Mouse (Mus musculus) embryonic facial prominence, embryonic 13.5 days (tissue): Measurements from ENCODE around the gene Phactr1. TPM values are rescaled to one million over a fixed set of nuclear protein-coding genes. Genes with fewer than 3 reads are reported as not detected.
A peak's percentile ranks its signal among the peaks of the same experiment; 100 is the strongest.

Experiments
- ATAC-seq: fragments of 200-750 bp; cut with Nextera tagmentation; 2 replicates; pipeline ENCODE4 v1.8.0; 2017; ENCODE audit warnings: low read depth; ENCODE audit not compliant: insufficient number of reproducible peaks, insufficient read depth, low FRiP score, low TSS enrichment
- H3K27ac ChIP-seq: fragments of 300-500 bp; sonication (generic); 2 replicates; pipeline ENCODE4 v1.5.1; 2015; ENCODE audit warnings: moderate library complexity, mild to moderate bottlenecking, inconsistent platforms
- H3K27me3 ChIP-seq: fragments of 300-500 bp; sonication (generic); 2 replicates; pipeline ENCODE4 v1.6.1; 2015; ENCODE audit warnings: mild to moderate bottlenecking, inconsistent platforms
- H3K36me3 ChIP-seq: fragments of 300-500 bp; sonication (generic); 2 replicates; pipeline ENCODE4 v1.6.1; 2015; ENCODE audit warnings: mild to moderate bottlenecking, inconsistent platforms
- H3K4me1 ChIP-seq: fragments of 300-500 bp; sonication (generic); 2 replicates; pipeline ENCODE4 v1.6.1; 2015; ENCODE audit warnings: inconsistent platforms
- H3K4me2 ChIP-seq: fragments of 300-500 bp; sonication (generic); 2 replicates; pipeline ENCODE4 v1.6.1; 2015; ENCODE audit warnings: moderate library complexity, mild to moderate bottlenecking, inconsistent platforms
- H3K4me3 ChIP-seq: fragments of 300-500 bp; sonication (generic); 2 replicates; pipeline ENCODE4 v1.5.1; 2015; ENCODE audit warnings: mild to moderate bottlenecking, inconsistent platforms
- H3K9ac ChIP-seq: fragments of 300-500 bp; sonication (generic); 2 replicates; pipeline ENCODE4 v1.6.1; 2015; ENCODE audit warnings: mild to moderate bottlenecking, inconsistent platforms
- H3K9me3 ChIP-seq: fragments of 300-500 bp; sonication (generic); 2 replicates; pipeline ENCODE4 v1.6.1; 2016; ENCODE audit warnings: inconsistent platforms
- WGBS: fragments of 180-500 bp; shearing (Covaris S2); methylation state at CpG from one replicate; pipeline ENCODE4 v1.1.7; 2015; ENCODE audit warnings: mixed read lengths; 5-methylcytosine and 5-hydroxymethylcytosine counted together
- polyA plus RNA-seq: library from polyadenylated mRNA; unstranded; fragments of >200 nt; fragmentation: Nextera tagmentation; extraction: Ambion mirVana; gene quantifications from 2 replicates; pipeline ENCODE4 v1.2.1, GENCODE M21; 2015

The Phactr1 gene
- 13.2 and 15.1 TPM in 2 replicates for polyA plus RNA-seq

DNA sequence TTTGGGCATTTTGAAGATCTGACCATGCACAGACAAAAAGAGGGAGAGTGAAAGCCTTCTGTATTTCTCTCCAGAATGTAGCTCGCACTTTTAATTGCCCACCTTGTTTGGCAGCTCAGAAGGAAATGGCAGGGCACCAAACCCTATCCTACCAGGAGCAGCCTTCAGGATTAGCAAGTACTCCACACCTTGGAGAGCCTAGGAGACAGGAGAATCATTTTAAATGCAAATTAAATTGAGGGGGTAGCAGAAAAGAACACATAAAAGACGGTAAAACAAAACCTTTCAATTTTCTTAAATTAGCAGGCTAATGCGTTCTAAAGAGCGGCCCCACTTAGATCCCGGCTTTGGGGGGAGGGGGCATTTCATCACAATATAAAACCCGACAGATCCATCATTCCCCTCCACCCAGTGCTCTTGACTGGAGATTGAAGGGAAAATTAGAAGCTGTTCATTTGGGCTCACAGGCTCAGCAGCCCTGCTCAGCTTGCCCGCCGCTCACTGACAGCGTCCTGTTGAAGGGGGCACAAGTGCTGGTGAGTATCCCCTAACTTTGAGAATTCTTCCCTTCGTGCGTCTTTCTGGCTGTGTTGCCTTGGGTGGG is at the start of gene Phactr1:
TSS of gene Phactr1 (plus strand) at position 233 of the 604 bp plus-strand sequence.
- no peaks in the 10 kb centered on the region for H3K4me1 ChIP-seq
- no peak within 1 kb of the TSS for H3K4me3 ChIP-seq
- no peak within 1 kb of the TSS for H3K27ac ChIP-seq
- 17% methylated on average over 11 of the region's 11 CpGs for WGBS
- H3K27me3 ChIP-seq, result peaks cover 18% of the 10 kb centered on the region
- H3K9ac ChIP-seq, result no peak within 1 kb of the TSS
- no peak within 1 kb of the TSS for H3K4me2 ChIP-seq
- no peaks in the 10 kb centered on the region for H3K9me3 ChIP-seq
- H3K36me3 ChIP-seq, result no peaks in the 10 kb centered on the region
- no peak for ATAC-seq

DNA sequence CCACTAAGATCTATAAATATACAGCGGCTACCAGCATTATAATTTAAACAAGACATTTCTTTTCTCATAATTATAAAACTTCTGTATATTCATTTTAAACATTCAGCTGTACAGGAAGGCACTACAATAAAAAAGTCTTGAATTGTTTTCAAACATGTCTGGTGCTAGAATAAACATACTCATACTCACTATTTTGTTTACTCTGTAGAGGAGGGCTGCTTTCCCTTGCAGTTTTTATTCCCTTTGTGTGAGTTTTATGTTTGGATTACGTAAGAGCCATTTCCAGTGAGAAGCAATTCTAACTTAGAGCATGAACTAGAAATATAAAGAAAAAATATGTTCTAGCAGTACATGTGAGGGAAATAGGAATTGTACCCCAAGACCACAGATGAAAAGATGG is 45.5 kb upstream of the Phactr1 start:
- H3K4me1 ChIP-seq, result no peaks in the 10 kb centered on the region
- no peak for ATAC-seq
- H3K27me3 ChIP-seq, result peaks cover 5% of the 10 kb centered on the region; the same call in 1 of the 2 replicates
- no peaks in the 10 kb centered on the region for H3K36me3 ChIP-seq
- H3K4me3 ChIP-seq, result no peak overlapping the region
- no peak overlapping the region for H3K4me2 ChIP-seq
- H3K9ac ChIP-seq, result no peak overlapping the region
- 90% methylated on average over 2 of the region's 2 CpGs for WGBS
- H3K9me3 ChIP-seq, result no peaks in the 10 kb centered on the region
- H3K27ac ChIP-seq, result no peak overlapping the region

- H3K4me2 ChIP-seq, result no peak overlapping the region
- ATAC-seq, result no peak
- 54% methylated on average over 6 of the region's 6 CpGs for WGBS
These were observed 30.2 kb upstream of the Phactr1 start for GRCm38 (mm10) chr13:42650228-42650627.

GRCm38 (mm10) chr13:42656643-42657315 is 23.6 kb upstream of the Phactr1 start:
- Histone ChIP-seq H3K9me3 (no peaks in the 10 kb centered on the region), H3K4me3 (no peak overlapping the region), H3K27ac (no peak overlapping the region), H3K36me3 (no peaks in the 10 kb centered on the region), H3K9ac (no peak overlapping the region), H3K4me1 (peaks cover 7% of the 10 kb centered on the region; the same call in 1 of the 2 replicates), H3K27me3 (no peaks in the 10 kb centered on the region), H3K4me2 (no peak overlapping the region)
- WGBS, result 61% methylated on average over 7 of the region's 7 CpGs
- no peak for ATAC-seq

More at GRCm38 (mm10) chr13:42650228-42650627, 30.2 kb upstream of the Phactr1 start:
- no peak overlapping the region for H3K27ac ChIP-seq
- H3K4me1 ChIP-seq, result no peaks in the 10 kb centered on the region
- no peak overlapping the region for H3K4me3 ChIP-seq
- no peak overlapping the region for H3K9ac ChIP-seq
- H3K36me3 ChIP-seq, result no peaks in the 10 kb centered on the region
- H3K9me3 ChIP-seq, result no peaks in the 10 kb centered on the region
- H3K27me3 ChIP-seq, result no peaks in the 10 kb centered on the region

DNA sequence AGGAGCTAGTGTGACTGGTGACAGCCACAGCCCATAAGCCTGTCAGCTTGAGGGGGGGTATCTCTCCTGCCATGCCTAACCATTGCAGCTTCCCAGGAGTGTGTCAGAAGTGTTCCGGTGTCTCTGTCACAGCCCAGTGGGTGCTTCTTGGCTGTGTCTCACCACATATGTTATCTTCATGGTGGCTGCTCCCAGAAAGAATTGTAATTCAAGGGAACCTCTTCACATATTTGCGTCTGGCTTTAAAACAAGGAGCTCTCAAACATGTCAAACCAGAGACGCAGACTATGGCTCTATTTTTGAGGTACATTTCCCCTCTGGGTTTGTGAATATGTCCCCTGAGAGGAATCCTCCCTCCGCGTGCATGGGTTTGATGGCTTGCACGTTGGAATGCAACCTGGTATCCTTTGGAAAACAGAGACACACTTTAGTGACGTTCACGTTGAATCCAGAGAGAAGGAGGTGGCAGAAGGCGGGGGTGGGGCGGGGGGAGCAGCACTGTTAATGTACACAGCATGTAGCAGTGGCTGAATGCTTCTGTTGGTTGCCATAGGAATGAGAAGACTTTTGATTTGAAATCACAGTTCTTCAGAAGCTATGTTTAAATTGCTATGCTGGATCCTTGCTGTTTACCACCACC is 8.7 kb upstream of the Phactr1 start:
- 48% methylated on average over 10 of the region's 10 CpGs for WGBS
- no peak for ATAC-seq
- Histone ChIP-seq H3K4me2 (no peak overlapping the region), H3K4me3 (no peak overlapping the region), H3K4me1 (no peaks in the 10 kb centered on the region), H3K9ac (no peak overlapping the region), H3K9me3 (no peaks in the 10 kb centered on the region), H3K27ac (no peak overlapping the region), H3K27me3 (no peaks in the 10 kb centered on the region), H3K36me3 (no peaks in the 10 kb centered on the region)

DNA sequence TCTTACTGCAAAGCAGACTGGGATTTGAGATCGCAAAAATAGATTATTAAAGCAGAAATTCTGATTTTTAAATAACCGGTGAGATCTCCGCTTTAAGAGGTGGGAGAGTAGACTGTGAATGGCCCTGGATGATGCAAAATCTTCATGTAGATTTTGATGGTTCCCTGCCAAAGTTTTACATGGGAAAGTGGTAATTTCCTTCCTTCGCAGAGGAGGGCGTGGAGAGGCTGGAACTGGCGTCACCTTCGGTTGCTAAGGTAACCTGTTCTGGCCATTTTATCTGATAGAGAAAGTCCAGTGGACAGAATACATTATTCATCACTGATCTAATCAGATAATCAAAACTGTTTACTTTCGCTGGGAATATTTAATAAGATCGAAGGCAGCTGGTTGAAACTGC is 876 bp downstream of the Phactr1 start:
- no peak overlapping the region for H3K4me3 ChIP-seq
- H3K4me1 ChIP-seq, result no peaks in the 10 kb centered on the region
- WGBS, result 81% methylated on average over 9 of the region's 9 CpGs
- H3K9me3 ChIP-seq, result no peaks in the 10 kb centered on the region
- no peaks in the 10 kb centered on the region for H3K36me3 ChIP-seq
- H3K4me2 ChIP-seq, result no peak overlapping the region
- peaks cover 18% of the 10 kb centered on the region for H3K27me3 ChIP-seq
- ATAC-seq, result no peak
- H3K9ac ChIP-seq, result no peak overlapping the region
- H3K27ac ChIP-seq, result no peak overlapping the region

DNA sequence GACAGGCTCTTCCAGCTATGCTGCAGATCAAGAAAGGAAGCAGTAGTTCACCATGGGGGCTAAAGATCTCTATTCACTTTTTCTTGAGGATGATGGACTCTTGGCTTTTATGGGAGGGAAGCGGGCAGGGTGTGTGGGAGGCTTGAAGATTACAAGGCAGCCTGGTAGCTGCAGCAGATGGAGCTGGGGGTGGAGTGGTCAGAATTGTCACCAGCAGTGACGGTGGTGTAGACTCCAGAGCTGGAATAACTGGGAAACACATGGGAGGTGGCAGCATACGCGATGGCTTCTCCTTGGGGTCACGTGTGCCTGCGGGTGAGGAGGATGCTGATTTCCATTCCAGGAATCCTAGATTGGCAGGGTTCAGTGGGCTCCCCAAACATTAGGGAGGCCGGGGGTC is 3.8 kb downstream of the Phactr1 start:
- no peak overlapping the region for H3K4me2 ChIP-seq
- H3K4me3 ChIP-seq, result no peak overlapping the region
- H3K9me3 ChIP-seq, result no peaks in the 10 kb centered on the region
- H3K4me1 ChIP-seq, result no peaks in the 10 kb centered on the region
- H3K9ac ChIP-seq, result no peak overlapping the region
- no peak for ATAC-seq
- H3K27me3 ChIP-seq, result peaks cover 18% of the 10 kb centered on the region
- WGBS, result 91% methylated on average over 7 of the region's 7 CpGs
- no peak overlapping the region for H3K27ac ChIP-seq
- no peaks in the 10 kb centered on the region for H3K36me3 ChIP-seq

GRCm38 (mm10) chr13:42692233-42692632 is 11.8 kb downstream of the Phactr1 start:
- no peak overlapping the region for H3K4me3 ChIP-seq
- H3K27ac ChIP-seq, result no peak overlapping the region
- no peak for ATAC-seq
- no peak overlapping the region for H3K9ac ChIP-seq
- no peaks in the 10 kb centered on the region for H3K4me1 ChIP-seq
- no peaks in the 10 kb centered on the region for H3K27me3 ChIP-seq
- no peak overlapping the region for H3K4me2 ChIP-seq
- no peaks in the 10 kb centered on the region for H3K9me3 ChIP-seq
- no peaks in the 10 kb centered on the region for H3K36me3 ChIP-seq
- 78% methylated on average over 4 of the region's 4 CpGs for WGBS

DNA sequence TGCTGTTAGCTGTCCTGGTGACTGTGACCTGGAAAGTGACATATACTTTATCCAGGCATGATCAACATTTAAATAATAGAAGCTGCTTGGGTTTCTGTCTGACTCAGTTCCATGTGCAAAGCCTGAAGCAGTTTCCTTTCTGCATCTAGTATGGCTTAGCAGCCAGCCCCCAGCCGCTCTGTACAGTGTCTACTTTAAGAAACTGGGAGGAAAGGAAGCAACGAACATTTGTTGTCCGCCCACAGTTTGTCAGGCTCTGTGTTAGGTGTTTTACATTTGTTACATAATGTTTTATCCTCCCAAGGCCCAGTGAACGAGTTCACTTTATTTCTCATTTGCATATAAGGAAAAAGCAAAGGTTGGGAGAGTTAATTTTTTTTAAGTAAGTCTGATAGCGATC is 16.2 kb downstream of the Phactr1 start:
- Histone ChIP-seq H3K27me3 (no peaks in the 10 kb centered on the region), H3K4me1 (no peaks in the 10 kb centered on the region), H3K27ac (no peak overlapping the region), H3K4me2 (no peak overlapping the region), H3K4me3 (no peak overlapping the region), H3K9ac (no peak overlapping the region), H3K9me3 (no peaks in the 10 kb centered on the region), H3K36me3 (no peaks in the 10 kb centered on the region)
- WGBS, result 68% methylated on average over 5 of the region's 5 CpGs
- no peak for ATAC-seq

DNA sequence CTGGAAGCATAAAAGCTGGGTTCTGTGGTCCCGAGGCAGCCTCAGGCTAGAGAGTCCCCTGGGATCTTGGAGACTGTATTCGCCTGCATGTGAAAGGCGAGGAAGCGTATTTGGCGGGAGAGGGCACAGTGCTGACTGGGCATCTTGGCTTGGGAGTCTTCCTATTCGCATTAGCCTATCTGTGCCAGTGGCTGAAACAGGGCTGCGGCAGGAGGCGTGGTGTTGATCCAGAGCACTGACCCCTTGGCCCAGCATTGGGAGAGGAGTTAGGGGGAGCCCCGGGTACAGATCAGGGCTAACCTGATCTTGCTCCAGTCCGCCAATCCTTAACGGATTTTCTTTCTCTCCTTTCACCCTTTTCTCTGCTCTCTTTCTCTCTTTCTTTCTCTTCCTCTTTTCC is 28.7 kb downstream of the Phactr1 start:
- Histone ChIP-seq H3K4me2 (peak overlapping the region; percentile 62), H3K9ac (no peak overlapping the region), H3K27ac (no peak overlapping the region), H3K4me3 (peak overlapping the region; percentile 35; the same call in 1 of the 2 replicates), H3K4me1 (peaks cover 6% of the 10 kb centered on the region), H3K27me3 (peaks cover 43% of the 10 kb centered on the region), H3K9me3 (no peaks in the 10 kb centered on the region), H3K36me3 (no peaks in the 10 kb centered on the region)
- WGBS, result 6% methylated on average over 11 of the region's 11 CpGs
- ATAC-seq, result no peak

DNA sequence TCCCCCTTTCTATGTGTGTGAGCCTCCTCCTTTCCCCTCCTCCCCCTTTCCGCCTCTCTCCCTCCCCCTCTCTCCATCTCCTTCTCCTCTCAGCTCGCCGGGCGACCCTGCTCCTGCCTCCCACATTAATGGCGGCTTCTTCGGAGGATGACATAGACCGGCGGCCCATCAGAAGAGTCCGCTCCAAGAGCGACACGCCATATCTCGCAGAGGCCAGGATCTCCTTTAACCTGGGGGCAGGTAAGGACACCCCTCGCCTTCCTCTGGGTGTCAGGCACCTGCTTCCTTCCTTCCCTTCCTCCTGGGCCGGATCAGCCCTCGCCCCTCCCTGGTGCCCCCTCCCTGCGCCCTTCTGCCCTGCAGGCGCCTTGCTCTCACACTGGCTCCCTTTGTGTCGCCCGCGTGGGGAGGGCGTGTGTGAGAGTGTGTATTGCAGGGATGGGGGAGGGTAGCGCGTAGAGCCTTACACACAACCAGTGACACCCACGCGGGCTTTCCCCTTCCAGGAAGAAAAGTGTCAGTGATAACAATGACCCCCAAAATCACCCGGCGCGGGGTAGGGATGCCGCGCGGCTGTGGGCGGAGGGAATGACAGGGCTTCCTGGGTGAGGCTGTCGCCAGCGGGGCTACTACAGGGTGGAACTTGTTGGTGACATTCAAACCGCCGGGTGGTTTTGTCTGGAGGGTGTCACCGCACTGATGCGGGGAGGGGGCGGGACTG is 29.3 kb downstream of the Phactr1 start:
- Histone ChIP-seq H3K27ac (no peak overlapping the region), H3K9ac (no peak overlapping the region), H3K4me1 (peaks cover 6% of the 10 kb centered on the region), H3K4me3 (peak overlapping the region; percentile 35), H3K4me2 (peak overlapping the region; percentile 62), H3K9me3 (no peaks in the 10 kb centered on the region), H3K36me3 (no peaks in the 10 kb centered on the region), H3K27me3 (peaks cover 43% of the 10 kb centered on the region)
- 2% methylated on average over 39 of the region's 39 CpGs for WGBS
- ATAC-seq, result no peak
